Mouse (Mus musculus) bone marrow, adult 2 months (tissue): Measurements from ENCODE around the gene Slc9a3r1. TPM values are rescaled to one million over a fixed set of nuclear protein-coding genes. Genes with fewer than 3 reads are reported as not detected.

Experiments used
- H3K27ac ChIP-seq: fragments of 200-500 bp; 2 replicates; pipeline ENCODE4 v1.5.1; 2012; ENCODE audit warnings: low read depth, mild to moderate bottlenecking, control low read depth, inconsistent platforms, low read length; ENCODE audit not compliant: control insufficient read depth, poor library complexity, insufficient read depth
- H3K4me1 ChIP-seq: fragments of 200-500 bp; 2 replicates; pipeline ENCODE4 v1.6.1; 2011; ENCODE audit warnings: low read length; ENCODE audit not compliant: control insufficient read depth, insufficient read depth
- H3K4me3 ChIP-seq: fragments of 200-500 bp; replicated peaks from 2 replicates; pipeline ENCODE3; 2011; ENCODE audit warnings: mild to moderate bottlenecking, low read depth, low read length, control low read depth; ENCODE audit not compliant: control insufficient read depth
- CTCF ChIP-seq: fragments of 200-500 bp; IDR thresholded peaks from 2 replicates; pipeline ENCODE4 v1.5.1; 2011; ENCODE audit warnings: low read length, control low read depth; ENCODE audit not compliant: control insufficient read depth, insufficient read depth
- POLR2A ChIP-seq: fragments of 200-500 bp; IDR thresholded peaks from 2 replicates; pipeline ENCODE4 v1.6.1; 2011; ENCODE audit warnings: low read depth, mild to moderate bottlenecking, control low read depth, low read length, borderline replicate concordance; ENCODE audit not compliant: control insufficient read depth
- WGBS: fragments of 180-500 bp; shearing (Covaris S2); methylation state at CpG from one replicate; pipeline ENCODE4 v1.1.7; 2018; 5-methylcytosine and 5-hydroxymethylcytosine counted together
- polyA plus RNA-seq: library from polyadenylated mRNA; stranded (reverse); fragments of >200 nt; gene quantifications from 2 replicates; pipeline ENCODE4 v1.2.4, GENCODE M21; 2011; ENCODE audit warnings: low replicate concordance; ENCODE audit not compliant: missing spikeins, insufficient read depth, insufficient read length

Gene Slc9a3r1
- polyA plus RNA-seq, 1 experiment, result 51.0 TPM

- Histone ChIP-seq H3K4me3 (no peak overlapping the region), H3K4me1 (no peaks in the 10 kb centered on the region; the same call in 1 of the 2 replicates), H3K27ac (no peak overlapping the region)
- no peak for TF ChIP-seq POLR2A
- TF ChIP-seq CTCF, result no peak
- 87% methylated on average over 6 of the region's 6 CpGs for WGBS
These were observed 16.7 kb downstream of the Slc9a3r1 start for GRCm38 (mm10) chr11:115179881-115180280.

- TF ChIP-seq POLR2A, result no peak
- peak; percentile 98 for TF ChIP-seq CTCF
- Histone ChIP-seq H3K4me3 (no peak overlapping the region), H3K4me1 (peaks cover 2% of the 10 kb centered on the region; the same call in 1 of the 2 replicates), H3K27ac (no peak overlapping the region)
- 21% methylated on average over 12 of the region's 12 CpGs for WGBS
These were observed 18.9 kb downstream of the Slc9a3r1 start for GRCm38 (mm10) chr11:115181913-115182638.

- no peak overlapping the region for H3K4me3 ChIP-seq
- peaks cover 2% of the 10 kb centered on the region; the same call in 1 of the 2 replicates for H3K4me1 ChIP-seq
- TF ChIP-seq POLR2A, result no peak
- TF ChIP-seq CTCF, result no peak
- WGBS, result 49% methylated on average over 4 of the region's 4 CpGs
- no peak overlapping the region for H3K27ac ChIP-seq
These were observed 21.8 kb downstream of the Slc9a3r1 start for GRCm38 (mm10) chr11:115184973-115185372.

- peaks cover 4% of the 10 kb centered on the region; the same call in 1 of the 2 replicates for H3K4me1 ChIP-seq
- TF ChIP-seq CTCF (peak; percentile 11; the same call in 1 of the 2 replicates), POLR2A (peak; percentile 65; the same call in 1 of the 2 replicates)
- under 1% methylated on average over 39 of the region's 39 CpGs for WGBS
- H3K27ac ChIP-seq, result peak within 1 kb of the TSS; percentile 86
- peak within 1 kb of the TSS; percentile 86 for H3K4me3 ChIP-seq
These were observed 24.1 kb downstream of the Slc9a3r1 start, which contains the start of gene Tmem104 for GRCm38 (mm10) chr11:115187224-115187639. TSS of gene Tmem104 (plus strand) at chr11:115187487.

GRCm38 (mm10) chr11:115187693-115188092 lies 24.6 kb downstream of the Slc9a3r1 start, which contains the start of gene Nat9:
TSS of gene Nat9 (minus strand) at chr11:115187859.
- Histone ChIP-seq H3K27ac (peak within 1 kb of the TSS; percentile 87), H3K4me3 (peak within 1 kb of the TSS; percentile 86), H3K4me1 (peaks cover 4% of the 10 kb centered on the region; the same call in 1 of the 2 replicates)
- TF ChIP-seq CTCF (no peak), POLR2A (no peak)
- 7% methylated on average over 12 of the region's 12 CpGs for WGBS

GRCm38 (mm10) chr11:115188539-115189231 lies 25.5 kb downstream of the Slc9a3r1 start:
- Histone ChIP-seq H3K27ac (peak overlapping the region; percentile 87), H3K4me3 (peak overlapping the region; percentile 55), H3K4me1 (peaks cover 4% of the 10 kb centered on the region; the same call in 1 of the 2 replicates)
- no peak for TF ChIP-seq POLR2A
- no peak for TF ChIP-seq CTCF
- WGBS, result 21% methylated on average over 13 of the region's 13 CpGs

- H3K4me3 ChIP-seq, result peak overlapping the region; percentile 55
- 33% methylated on average over 6 of the region's 6 CpGs for WGBS
- peak overlapping the region; percentile 87 for H3K27ac ChIP-seq
- TF ChIP-seq POLR2A (no peak), CTCF (no peak)
- peaks cover 4% of the 10 kb centered on the region; the same call in 1 of the 2 replicates for H3K4me1 ChIP-seq
These were observed 26.2 kb downstream of the Slc9a3r1 start for GRCm38 (mm10) chr11:115189304-115189703.

GRCm38 (mm10) chr11:115192180-115192579 lies 29.0 kb downstream of the Slc9a3r1 start:
- peaks cover 2% of the 10 kb centered on the region; the same call in 1 of the 2 replicates for H3K4me1 ChIP-seq

More at GRCm38 (mm10) chr11:115192180-115192579, 29.0 kb downstream of the Slc9a3r1 start:
- Histone ChIP-seq H3K4me3 (no peak overlapping the region), H3K27ac (peak overlapping the region; percentile 60)
- TF ChIP-seq POLR2A, result no peak
- TF ChIP-seq CTCF, result no peak
- WGBS, result 11% methylated on average over 9 of the region's 9 CpGs
